Mouse (Mus musculus): ENCODE data around the gene Slc2a9. TPM values are rescaled to one million over a fixed set of nuclear protein-coding genes. Genes with fewer than 3 reads are reported as not detected.

Slc2a9 gene
- polyA plus RNA-seq, 1 experiment from 2014 or later: 0.27 TPM

DNA sequence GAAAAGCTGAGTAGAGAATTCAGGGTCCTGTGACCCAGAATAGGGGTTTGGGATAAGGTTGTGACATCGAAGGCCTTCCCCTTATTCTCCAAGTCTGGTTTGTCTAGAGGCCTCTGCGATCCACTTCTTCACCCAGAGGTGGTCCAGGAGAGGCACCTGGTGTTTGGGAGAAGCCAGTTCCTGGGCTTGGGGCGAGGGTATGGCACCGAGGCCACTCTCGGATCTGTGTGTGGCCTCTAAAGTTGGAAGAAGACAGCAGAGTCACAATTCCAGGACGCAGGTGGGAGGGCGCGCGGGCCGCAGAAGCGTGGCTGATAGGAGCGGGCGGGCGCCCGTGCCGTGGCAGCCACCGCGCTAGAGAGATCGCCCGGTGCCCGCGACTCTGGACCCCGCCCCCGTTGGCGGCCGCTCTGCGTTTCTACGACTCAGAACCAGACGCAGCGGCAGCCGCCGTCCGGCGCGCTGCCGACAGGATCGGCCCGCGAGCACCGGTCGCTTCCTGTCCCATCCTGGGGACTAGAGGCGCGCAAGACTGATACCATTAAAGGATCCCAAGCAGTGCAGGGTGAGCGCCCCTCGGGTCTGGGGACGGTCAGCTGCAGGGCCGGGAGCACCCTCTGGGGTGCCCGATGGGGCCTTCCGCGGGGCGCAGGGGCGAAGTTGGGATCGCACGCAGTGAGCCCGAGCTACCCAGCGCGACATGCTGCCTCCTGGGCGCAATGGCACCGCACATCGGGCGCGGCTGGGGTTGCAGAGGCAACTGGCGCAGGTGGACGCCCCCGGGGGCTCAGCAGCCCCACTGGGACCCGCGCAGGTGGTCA, 183.8 kb downstream of the Slc2a9 start, which contains the start of gene Drd5:
Gene Drd5 (plus strand): TSS at position 402 of the 821 bp plus-strand sequence.
- H3K36me3 ChIP-seq: no peaks in the 10 kb centered on the region
- H3K27ac ChIP-seq (replicated peaks): no peak within 1 kb of the TSS
- peaks cover 6% of the 10 kb centered on the region for H3K4me1 ChIP-seq
- H3K4me3 ChIP-seq: peak within 1 kb of the TSS; percentile 34
- 3% methylated on average over 67 of the region's 67 CpGs for WGBS
- H3K9me3 ChIP-seq: no peaks in the 10 kb centered on the region
- H3K9ac ChIP-seq: no peak within 1 kb of the TSS
- ATAC-seq (ENCODE audit: extremely low read depth, insufficient number of reproducible peaks, low FRiP score, low TSS enrichment): no peak
- peak within 1 kb of the TSS; percentile 66 for H3K4me2 ChIP-seq
- H3K27me3 ChIP-seq (replicated peaks): peaks cover 96% of the 10 kb centered on the region

DNA sequence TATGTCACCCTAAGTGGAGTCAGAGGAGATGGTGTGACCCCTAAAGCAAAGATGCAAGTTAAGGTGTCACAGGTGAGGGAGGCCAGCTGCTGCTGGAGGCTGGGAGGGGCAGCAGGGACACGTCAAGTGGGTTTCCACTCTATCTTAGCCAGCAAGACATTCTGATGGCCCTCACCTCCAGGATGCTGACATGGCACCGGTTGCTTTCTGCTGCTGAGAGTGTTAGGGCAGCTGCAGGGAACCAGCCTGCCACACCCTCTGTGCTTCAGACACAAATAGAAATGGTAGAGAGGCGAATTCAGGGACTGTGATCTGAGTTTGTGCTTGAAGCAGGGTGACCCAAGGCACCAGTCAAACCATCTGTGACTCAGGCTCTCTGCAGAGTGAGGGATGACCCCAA, 193.1 kb downstream of the Slc2a9 start:
- Histone ChIP-seq H3K4me2 (no peak overlapping the region), H3K9me3 (no peaks in the 10 kb centered on the region), H3K4me3 (no peak overlapping the region), H3K27me3 (replicated peaks) (peaks cover 30% of the 10 kb centered on the region), H3K9ac (no peak overlapping the region), H3K36me3 (no peaks in the 10 kb centered on the region), H3K4me1 (no peaks in the 10 kb centered on the region), H3K27ac (replicated peaks) (no peak overlapping the region)
- no peak for ATAC-seq (ENCODE audit: extremely low read depth, insufficient number of reproducible peaks, low FRiP score, low TSS enrichment)
- WGBS: 51% methylated on average over 3 of the region's 3 CpGs

DNA sequence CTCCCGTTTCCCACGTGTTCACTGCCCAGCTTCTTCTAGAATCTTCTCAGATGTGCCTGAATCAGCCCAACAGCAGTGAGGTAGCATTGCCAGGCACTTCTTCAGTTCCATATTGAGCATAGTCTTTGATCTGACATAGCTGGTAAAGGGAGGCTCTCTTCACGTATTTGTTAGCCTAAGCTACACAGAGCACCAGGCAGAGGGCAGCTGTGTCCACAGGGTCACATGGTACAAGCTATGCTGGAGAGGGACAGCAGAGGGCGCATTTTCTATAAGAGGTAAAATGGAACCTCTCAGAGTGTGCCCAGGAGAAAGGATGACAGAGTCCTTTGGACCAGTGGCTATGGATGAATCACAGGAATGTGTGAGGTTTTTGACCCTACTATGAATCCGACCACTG, 194.1 kb downstream of the Slc2a9 start:
- H3K4me1 ChIP-seq: no peaks in the 10 kb centered on the region
- ATAC-seq (ENCODE audit: extremely low read depth, insufficient number of reproducible peaks, low FRiP score, low TSS enrichment): no peak
- no peaks in the 10 kb centered on the region for H3K36me3 ChIP-seq
- H3K27me3 ChIP-seq (replicated peaks): peaks cover 21% of the 10 kb centered on the region
- 47% methylated on average over 5 of the region's 5 CpGs for WGBS
- no peak overlapping the region for H3K9ac ChIP-seq
- no peak overlapping the region for H3K27ac ChIP-seq (replicated peaks)
- no peak overlapping the region for H3K4me2 ChIP-seq
- no peaks in the 10 kb centered on the region for H3K9me3 ChIP-seq
- no peak overlapping the region for H3K4me3 ChIP-seq

DNA sequence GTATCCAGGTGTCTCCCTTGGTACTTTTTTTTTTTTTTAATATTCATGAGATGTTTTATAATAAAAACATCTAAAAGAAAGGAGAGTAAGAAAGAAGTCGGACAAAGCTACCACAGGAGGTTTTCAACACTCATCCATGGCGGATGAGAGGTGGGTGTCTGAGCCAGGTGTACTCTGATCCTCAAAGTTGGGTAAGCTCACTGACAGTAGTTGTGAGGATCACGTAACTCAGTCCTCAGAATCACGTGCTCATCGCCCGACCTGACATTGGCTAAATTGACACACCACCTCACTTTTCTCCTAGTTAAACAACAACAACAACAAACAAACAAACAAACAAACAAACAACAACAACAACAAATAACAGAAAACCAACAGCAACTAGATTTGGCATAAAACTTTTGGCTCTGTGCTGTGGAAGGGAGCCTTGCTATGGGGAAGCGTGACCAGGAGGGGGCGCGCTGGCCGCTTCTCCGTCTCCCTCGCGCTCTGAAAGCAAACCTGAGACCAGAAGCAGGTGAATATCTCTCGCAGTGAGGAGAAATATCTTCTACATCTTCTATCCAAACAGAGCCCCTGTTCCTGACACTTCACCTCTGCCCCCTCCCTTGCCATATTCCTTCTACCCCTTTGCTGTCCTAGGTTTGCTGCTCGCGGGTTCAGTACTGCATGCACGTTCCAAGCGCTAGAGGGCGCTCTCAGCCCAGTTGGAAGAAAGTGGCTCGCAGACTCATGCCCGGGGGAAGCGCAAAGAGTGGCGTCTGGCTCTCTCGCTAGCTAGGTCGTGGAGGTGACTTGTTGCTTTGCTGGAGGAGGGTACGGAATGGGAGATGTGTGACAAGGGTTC, 195.5 kb downstream of the Slc2a9 start:
- Histone ChIP-seq H3K9ac (peak overlapping the region; percentile 51; the same call in 1 of the 2 replicates), H3K27me3 (replicated peaks) (peaks cover 21% of the 10 kb centered on the region), H3K36me3 (no peaks in the 10 kb centered on the region), H3K27ac (replicated peaks) (no peak overlapping the region), H3K4me2 (peak overlapping the region; percentile 65), H3K9me3 (no peaks in the 10 kb centered on the region), H3K4me1 (no peaks in the 10 kb centered on the region), H3K4me3 (peak overlapping the region; percentile 41)
- ATAC-seq (ENCODE audit: extremely low read depth, insufficient number of reproducible peaks, low FRiP score, low TSS enrichment): no peak
- 10% methylated on average over 26 of the region's 26 CpGs for WGBS

DNA sequence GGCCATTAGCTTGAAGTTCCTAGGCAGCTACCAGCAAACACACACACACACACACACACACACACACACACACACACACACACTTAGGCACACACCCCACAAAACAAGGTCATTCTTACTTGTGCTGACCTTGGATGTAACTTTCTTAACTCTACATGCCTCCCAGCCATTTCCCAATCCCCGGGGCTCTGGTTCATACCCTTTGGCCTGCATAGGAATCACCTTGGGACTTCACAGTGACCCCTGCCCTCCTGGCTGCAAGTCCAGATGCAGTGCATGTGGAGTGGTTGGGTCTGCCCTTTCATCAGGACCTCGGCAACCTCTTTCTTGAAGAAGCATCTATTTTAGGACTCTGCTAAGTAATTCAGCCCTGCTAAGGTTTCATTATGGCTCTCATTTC, 197.7 kb downstream of the Slc2a9 start:
- no peaks in the 10 kb centered on the region for H3K9me3 ChIP-seq
- ATAC-seq (ENCODE audit: extremely low read depth, insufficient number of reproducible peaks, low FRiP score, low TSS enrichment): no peak
- no peaks in the 10 kb centered on the region for H3K36me3 ChIP-seq
- H3K27me3 ChIP-seq (replicated peaks): peaks cover 21% of the 10 kb centered on the region
- no peak overlapping the region for H3K9ac ChIP-seq
- H3K4me2 ChIP-seq: no peak overlapping the region
- H3K4me3 ChIP-seq: no peak overlapping the region
- no peaks in the 10 kb centered on the region for H3K4me1 ChIP-seq
- WGBS: 60% methylated on average over 2 of the region's 2 CpGs
- H3K27ac ChIP-seq (replicated peaks): no peak overlapping the region

DNA sequence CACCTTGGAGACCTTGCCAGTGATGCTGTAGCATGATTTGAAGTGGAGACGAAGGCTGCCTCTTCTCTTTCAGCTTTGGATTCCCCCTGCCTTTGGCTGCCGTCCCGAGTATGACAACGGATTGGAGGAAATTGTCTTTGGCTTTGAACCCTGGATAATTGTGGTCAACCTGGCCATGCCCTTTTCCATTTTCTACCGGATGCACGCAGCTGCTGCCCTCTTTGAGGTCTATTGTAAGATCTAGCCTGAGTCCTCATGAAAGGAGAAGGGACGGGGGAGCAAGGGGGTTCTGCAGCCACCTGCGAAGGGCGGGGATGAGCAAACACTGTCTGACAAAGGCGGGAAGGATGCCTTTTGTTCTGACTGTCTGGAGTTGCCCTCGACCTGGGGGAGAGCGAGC, 200.3 kb downstream of the Slc2a9 start:
- Histone ChIP-seq H3K9ac (no peak overlapping the region), H3K4me2 (no peak overlapping the region), H3K36me3 (no peaks in the 10 kb centered on the region), H3K4me3 (no peak overlapping the region), H3K27ac (replicated peaks) (no peak overlapping the region), H3K4me1 (no peaks in the 10 kb centered on the region), H3K9me3 (no peaks in the 10 kb centered on the region), H3K27me3 (replicated peaks) (peaks cover 6% of the 10 kb centered on the region)
- ATAC-seq (ENCODE audit: extremely low read depth, insufficient number of reproducible peaks, low FRiP score, low TSS enrichment): no peak
- 59% methylated on average over 12 of the region's 12 CpGs for WGBS

DNA sequence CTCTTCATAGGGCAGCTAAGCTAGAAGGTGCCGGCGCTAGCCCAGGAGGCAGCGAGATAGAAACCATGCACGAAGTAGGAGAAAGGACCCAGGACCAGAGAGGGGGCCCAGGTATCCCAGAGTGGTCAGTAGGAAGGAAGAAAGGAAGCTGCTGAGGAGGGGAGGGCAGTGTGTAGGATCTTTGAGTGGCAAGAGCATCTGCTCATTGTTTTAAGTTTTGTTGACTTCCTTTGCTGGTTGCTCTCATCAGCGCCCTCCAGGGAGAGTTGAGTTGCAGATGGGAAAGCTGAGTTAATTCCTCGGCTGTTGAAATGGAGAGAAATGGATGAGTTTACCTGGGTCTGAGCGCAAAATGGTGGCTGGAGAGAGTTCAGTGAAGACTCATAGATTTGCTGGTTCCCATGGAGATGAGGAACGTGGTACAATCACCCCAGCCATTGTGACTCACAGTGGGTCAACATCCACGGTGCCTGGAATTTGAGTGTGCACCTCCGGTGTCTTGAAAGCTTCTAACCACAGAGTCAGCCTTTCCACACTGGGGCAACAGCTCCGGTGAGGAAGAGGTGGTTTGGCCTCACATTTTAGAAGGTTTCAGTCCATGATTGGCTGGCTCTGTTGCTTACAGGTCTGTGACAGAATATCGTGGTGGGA, 201.1 kb downstream of the Slc2a9 start:
- Histone ChIP-seq H3K9ac (no peak overlapping the region), H3K4me1 (no peaks in the 10 kb centered on the region), H3K4me3 (no peak overlapping the region), H3K36me3 (no peaks in the 10 kb centered on the region), H3K4me2 (no peak overlapping the region), H3K9me3 (no peaks in the 10 kb centered on the region), H3K27ac (replicated peaks) (no peak overlapping the region), H3K27me3 (replicated peaks) (peaks cover 6% of the 10 kb centered on the region)
- WGBS: 79% methylated on average over 12 of the region's 12 CpGs
- no peak for ATAC-seq (ENCODE audit: extremely low read depth, insufficient number of reproducible peaks, low FRiP score, low TSS enrichment)

Other genes starting within 250 kb of the Slc2a9 start
- 46.0 and 47.4 TPM in 2 replicates for gene Tmem128, start 243.0 kb downstream of the Slc2a9 start, polyA plus RNA-seq (2015; fragmentation: Nextera tagmentation; extraction: Ambion mirVana)
- gene Otop1, start 227.2 kb downstream of the Slc2a9 start, polyA plus RNA-seq (2015; fragmentation: Nextera tagmentation; extraction: Ambion mirVana): not detected in 2 replicates
- gene Drd5, start 183.8 kb downstream of the Slc2a9 start, polyA plus RNA-seq (2015; fragmentation: Nextera tagmentation; extraction: Ambion mirVana): not detected in 2 replicates
- gene Wdr1, start 60.1 kb upstream of the Slc2a9 start, polyA plus RNA-seq (2015; fragmentation: Nextera tagmentation; extraction: Ambion mirVana): 218 and 227 TPM in 2 replicates
- 8.2 and 9.3 TPM in 2 replicates for gene Zfp518b, start 181.7 kb upstream of the Slc2a9 start, polyA plus RNA-seq (2015; fragmentation: Nextera tagmentation; extraction: Ambion mirVana)

Data from heart, embryonic 13.5 days (tissue).